Mouse (Mus musculus) bone marrow, adult 2 months (tissue): ENCODE data around the gene Olfr1274-ps.

Source experiments
- CTCF ChIP-seq: fragments of 200-500 bp; IDR thresholded peaks from 2 replicates; pipeline ENCODE4 v1.5.1; 2011; ENCODE audit warnings: low read length, control low read depth; ENCODE audit not compliant: control insufficient read depth, insufficient read depth
- POLR2A ChIP-seq: fragments of 200-500 bp; IDR thresholded peaks from 2 replicates; pipeline ENCODE4 v1.6.1; 2011; ENCODE audit warnings: low read depth, mild to moderate bottlenecking, control low read depth, low read length, borderline replicate concordance; ENCODE audit not compliant: control insufficient read depth

DNA sequence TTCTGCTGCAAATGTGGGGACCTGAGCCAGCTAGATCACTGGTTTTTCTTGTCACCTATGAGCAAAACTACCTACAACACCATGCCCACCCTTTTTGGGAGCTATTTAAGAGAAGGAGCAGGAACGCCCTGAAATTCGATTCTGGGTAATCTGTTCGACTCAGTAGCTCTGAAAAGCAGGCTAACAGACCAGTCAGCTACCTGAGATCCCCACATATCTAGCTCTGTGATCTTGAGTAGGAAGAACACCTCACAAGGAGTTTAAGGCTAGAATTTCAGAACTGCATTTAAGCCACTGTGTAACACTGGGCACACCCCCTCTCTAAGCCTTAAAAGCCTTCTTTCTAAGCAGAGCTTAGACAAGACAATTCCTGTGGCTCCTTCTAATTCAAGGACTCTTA lies 53.9 kb downstream of the Olfr1274-ps start:
- no peak for TF ChIP-seq CTCF
- TF ChIP-seq POLR2A: no peak
